In genomic region chr13:107031228-107031627, GRCm38 (mm10) we compare ENCODE assay signal across 25 mouse cellular contexts.
"Had no signal": no experiment of that assay in that cellular context is flagged by ENCODE, and none has a peak within 500 bp of the region (broad histone marks: within the 10 kb centered on the region; RNA-seq: fewer than 3 reads in every experiment).

No protein-coding gene starts in this region.

- ATAC-seq: hindbrain, postnatal 0 days; intestine, embryonic 16.5 days; liver, embryonic 12.5 days had no signal

- H3K9me3 ChIP-seq: heart, embryonic 10.5 days; heart, embryonic 12.5 days; hindbrain, embryonic 10.5 days; hindbrain, embryonic 13.5 days; hindbrain, embryonic 15.5 days; kidney, embryonic 15.5 days; limb, embryonic 13.5 days; limb, embryonic 15.5 days; liver, embryonic 12.5 days had no signal

- H3K4me2 ChIP-seq: heart, embryonic 12.5 days; hindbrain, embryonic 13.5 days; hindbrain, embryonic 15.5 days; kidney, embryonic 15.5 days; limb, embryonic 13.5 days; limb, embryonic 15.5 days; liver, embryonic 12.5 days had no signal

- H3K4me1 ChIP-seq: hindbrain, embryonic 10.5 days; hindbrain, embryonic 13.5 days; hindbrain, embryonic 15.5 days; kidney, embryonic 15.5 days; limb, embryonic 13.5 days; limb, embryonic 15.5 days had no signal

- H3K27ac ChIP-seq: heart, embryonic 10.5 days; hindbrain, embryonic 10.5 days; hindbrain, embryonic 13.5 days; hindbrain, embryonic 15.5 days; hindbrain, postnatal 0 days; kidney, embryonic 15.5 days; kidney, postnatal 0 days; limb, embryonic 13.5 days; limb, embryonic 15.5 days; liver, embryonic 12.5 days; liver, embryonic 14.5 days had no signal

- H3K4me3 ChIP-seq: heart, embryonic 10.5 days; heart, embryonic 12.5 days; hindbrain, embryonic 10.5 days; hindbrain, embryonic 13.5 days; hindbrain, embryonic 15.5 days; kidney, embryonic 15.5 days; limb, embryonic 13.5 days; limb, embryonic 15.5 days; liver, embryonic 12.5 days had no signal

- DNase-seq: gastrocnemius, postnatal 25 days; heart, adult 18-20 months; heart, postnatal 10 days; heart, postnatal 4 days; kidney, adult 11 months; kidney, adult 2 months; kidney, adult 9 months; kidney, postnatal 14 days; kidney, postnatal 36 days; layer of hippocampus, adult 9-11 months; layer of hippocampus, postnatal 36 days; left cerebral cortex, postnatal 4 days had no signal

- H3K9ac ChIP-seq: heart, embryonic 12.5 days; hindbrain, embryonic 13.5 days; hindbrain, embryonic 15.5 days; kidney, embryonic 15.5 days; limb, embryonic 13.5 days; limb, embryonic 15.5 days; liver, embryonic 12.5 days; liver, embryonic 14.5 days had no signal

- H3K27me3 ChIP-seq: heart, embryonic 12.5 days; hindbrain, embryonic 13.5 days; hindbrain, embryonic 15.5 days; kidney, embryonic 15.5 days; limb, embryonic 13.5 days; limb, embryonic 15.5 days; liver, embryonic 12.5 days had no signal

- H3K36me3 ChIP-seq: heart, embryonic 10.5 days; heart, embryonic 12.5 days; hindbrain, embryonic 10.5 days; hindbrain, embryonic 13.5 days; hindbrain, embryonic 15.5 days; kidney, embryonic 15.5 days; limb, embryonic 13.5 days; limb, embryonic 15.5 days; liver, embryonic 12.5 days had no signal
